Mouse (Mus musculus): ENCODE data around the gene Ints1. TPM values are rescaled to one million over a fixed set of nuclear protein-coding genes. Genes with fewer than 3 reads are reported as not detected.

The Ints1 gene
- total RNA-seq, 1 experiment = 164 TPM

DNA sequence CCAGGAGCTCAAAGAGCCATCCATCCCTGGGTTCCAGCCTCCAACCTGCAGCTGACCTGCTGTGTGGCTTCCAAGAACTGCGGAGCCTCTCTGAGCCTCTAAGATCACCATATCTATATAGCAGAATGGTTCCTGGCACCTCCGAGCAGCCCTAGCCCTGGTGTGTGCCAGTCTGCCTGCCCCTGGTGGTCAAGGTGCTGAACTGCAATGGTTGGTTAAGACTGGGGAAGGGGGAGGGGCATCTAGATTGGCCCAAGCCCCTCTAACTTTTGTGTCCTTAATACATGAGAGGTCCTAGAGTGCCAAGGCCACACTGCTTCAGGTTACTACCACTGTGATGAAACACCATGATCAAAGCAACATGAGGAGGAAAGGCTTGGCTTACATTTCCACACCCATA, 72.6 kb downstream of the Ints1 start:
- Histone ChIP-seq H3K27ac (ENCODE audit: insufficient read depth, low read depth, low read length, poor library complexity, severe bottlenecking) (no peak overlapping the region), H3K36me3 (ENCODE audit: control insufficient read depth, insufficient read depth, low read length, poor library complexity, severe bottlenecking) (no peaks in the 10 kb centered on the region), H3K9ac (ENCODE audit: insufficient read depth, low read depth, low read length, poor library complexity, severe bottlenecking) (no peak overlapping the region), H3K4me1 (ENCODE audit: control insufficient read depth in 2 of 2, insufficient read depth in 2 of 2, low read length in 2 of 2, poor library complexity in 1 of 2) (0 out of 4 replicates have a peak, but pooled peaks cover 0 to 2% of the 10 kb centered on the region in 2 experiments), H3K4me3 (ENCODE audit: insufficient read depth in 1 of 2, low read depth in 1 of 2, low read length in 2 of 2, poor library complexity in 1 of 2, severe bottlenecking in 1 of 2) (no peak overlapping the region), H3K9me3 (ENCODE audit: control insufficient read depth, insufficient read depth, low read depth, low read length) (no peaks in the 10 kb centered on the region)
- TF ChIP-seq ZNF384 (IDR thresholded peaks at IDR 0.05; ENCODE audit: low read depth, low read length) (no peak), HCFC1 (IDR thresholded peaks at IDR 0.05; ENCODE audit: borderline replicate concordance, insufficient read depth, low read length) (no peak)
- in situ Hi-C loops (cut with MboI; ENCODE audit: low sequenced_read_pairs in 2 of 2, unreplicated experiment in 2 of 2) = no loop called here
- DNase-seq (ENCODE audit: low read depth, low spot score) = peak; percentile 48

- peak overlapping the region in 1 of 2 experiments; percentile 30; a peak in 1 of 4 replicates for H3K4me3 ChIP-seq (ENCODE audit: insufficient read depth in 1 of 2, low read depth in 1 of 2, low read length in 2 of 2, poor library complexity in 1 of 2, severe bottlenecking in 1 of 2)
- TF ChIP-seq ZC3H11A (IDR thresholded peaks at IDR 0.05; ENCODE audit: borderline replicate concordance, low read depth, low read length) (no peak), HCFC1 (IDR thresholded peaks at IDR 0.05; ENCODE audit: borderline replicate concordance, insufficient read depth, low read length) (no peak), MAFK (IDR thresholded peaks at IDR 0.05; ENCODE audit: insufficient read depth, low read depth, low read length) (no peak), ZNF384 (IDR thresholded peaks at IDR 0.05; ENCODE audit: low read depth, low read length) (no peak), CHD2 (IDR thresholded peaks at IDR 0.05; ENCODE audit: low read depth, low read length) (no peak)
- no peak for DNase-seq (ENCODE audit: low read depth, low spot score)
Observed at GRCm38 (mm10) chr5:139702236-139702635, 73.2 kb downstream of the Ints1 start.

More at GRCm38 (mm10) chr5:139702236-139702635, 73.2 kb downstream of the Ints1 start:
- in situ Hi-C loops (cut with MboI; ENCODE audit: low sequenced_read_pairs in 2 of 2, unreplicated experiment in 2 of 2) = no loop called here
- no peak overlapping the region for H3K27ac ChIP-seq (ENCODE audit: insufficient read depth, low read depth, low read length, poor library complexity, severe bottlenecking)
- H3K4me1 ChIP-seq (ENCODE audit: control insufficient read depth in 2 of 2, insufficient read depth in 2 of 2, low read length in 2 of 2, poor library complexity in 1 of 2) = 0 out of 4 replicates have a peak, but pooled peaks cover 0 to 2% of the 10 kb centered on the region in 2 experiments
- no peak overlapping the region for H3K9ac ChIP-seq (ENCODE audit: insufficient read depth, low read depth, low read length, poor library complexity, severe bottlenecking)
- H3K9me3 ChIP-seq (ENCODE audit: control insufficient read depth, insufficient read depth, low read depth, low read length) = no peaks in the 10 kb centered on the region
- H3K36me3 ChIP-seq (ENCODE audit: control insufficient read depth, insufficient read depth, low read length, poor library complexity, severe bottlenecking) = no peaks in the 10 kb centered on the region

Other genes starting within 250 kb of the Ints1 start
- 0.16 TPM in 1 of 2 replicates, not detected in the other for gene Uncx, start 232.2 kb downstream of the Ints1 start, total RNA-seq (2012; rRNA removed)
- gene Micall2, start 39.3 kb downstream of the Ints1 start, total RNA-seq (2012; rRNA removed) = 2.1 and 2.2 TPM in 2 replicates
- gene Mafk, start 15.8 kb upstream of the Ints1 start, total RNA-seq (2012; rRNA removed) = 16.8 and 19.9 TPM in 2 replicates
- 2.7 and 4.9 TPM in 2 replicates for gene Tmem184a, start 44.2 kb upstream of the Ints1 start, total RNA-seq (2012; rRNA removed)
- gene Gm26938, start 50.7 kb upstream of the Ints1 start, total RNA-seq (2012; rRNA removed) = not detected in 2 replicates
- 24.7 and 28.6 TPM in 2 replicates for gene Psmg3, start 51.2 kb upstream of the Ints1 start, total RNA-seq (2012; rRNA removed)
- gene Elfn1, start 132.3 kb upstream of the Ints1 start, total RNA-seq (2012; rRNA removed) = 0.53 and 1.1 TPM in 2 replicates

Measured in ES-E14 (cell line).